Mouse (Mus musculus) forebrain, embryonic 11.5 days (tissue): ENCODE measurements around the gene Prkcz. TPM values are rescaled to one million over a fixed set of nuclear protein-coding genes. Genes with fewer than 3 reads are reported as not detected.
"Not testable (repeated sequence)": the region's sequence is repeated elsewhere in the genome, so short reads cannot be mapped to it uniquely, and the experiment has no call there.

Experiments
- ATAC-seq: fragments of 200-750 bp; cut with Nextera tagmentation; replicated peaks from 2 replicates; pipeline ENCODE4 v1.8.0; 2017; ENCODE audit warnings: moderate TSS enrichment; ENCODE audit not compliant: low FRiP score
- DNase-seq: peaks from one replicate; pipeline ENCODE4 v3.0.0-alpha.2; 2017; ENCODE audit warnings: low spot score
- H3K27ac ChIP-seq: fragments of 300-500 bp; sonication (generic); 2 replicates; pipeline ENCODE4 v1.5.1; 2014; ENCODE audit warnings: low read depth, low read length
- H3K27me3 ChIP-seq: fragments of 300-500 bp; sonication (generic); 2 replicates; pipeline ENCODE4 v1.6.1; 2014; ENCODE audit warnings: mild to moderate bottlenecking, low read length, mixed read lengths; ENCODE audit not compliant: control insufficient read depth, insufficient read depth
- H3K36me3 ChIP-seq: fragments of 300-500 bp; sonication (generic); 2 replicates; pipeline ENCODE4 v1.6.1; 2014; ENCODE audit warnings: mild to moderate bottlenecking, low read length, moderate library complexity, mixed read lengths; ENCODE audit not compliant: control insufficient read depth, insufficient read depth
- H3K4me1 ChIP-seq: fragments of 300-500 bp; sonication (generic); replicated peaks from 2 replicates; pipeline ENCODE4 v1.6.1; 2014; ENCODE audit warnings: low read length, mixed read lengths; ENCODE audit not compliant: control insufficient read depth, insufficient read depth
- H3K4me2 ChIP-seq: fragments of 300-500 bp; sonication (generic); 2 replicates; pipeline ENCODE4 v1.6.1; 2014; ENCODE audit warnings: low read depth, mild to moderate bottlenecking, low read length, moderate library complexity, mixed read lengths; ENCODE audit not compliant: severe bottlenecking
- H3K4me3 ChIP-seq: fragments of 300-500 bp; sonication (generic); 2 replicates; pipeline ENCODE4 v1.5.1; 2014; ENCODE audit warnings: low read depth, low read length
- H3K9ac ChIP-seq: fragments of 300-500 bp; sonication (generic); 2 replicates; pipeline ENCODE4 v1.6.1; 2014; ENCODE audit warnings: low read length
- H3K9me3 ChIP-seq: fragments of 300-500 bp; sonication (generic); 2 replicates; pipeline ENCODE4 v1.6.1; 2016; ENCODE audit warnings: low read length, mixed read lengths; ENCODE audit not compliant: control insufficient read depth
- WGBS: fragments of 180-500 bp; shearing (Covaris S2); extraction: QIAGEN DNeasy Blood & Tissue Kit; methylation state at CpG from one replicate; pipeline ENCODE4 v1.1.7; 2014; 5-methylcytosine and 5-hydroxymethylcytosine counted together
- polyA plus RNA-seq: library from polyadenylated mRNA; unstranded; fragments of >200 nt; fragmentation: Nextera tagmentation; extraction: Ambion mirVana; gene quantifications from 2 replicates; pipeline ENCODE4 v1.2.1, GENCODE M21; 2014

Prkcz gene
- polyA plus RNA-seq, 1 experiment from 2014 or later, result 20.8 TPM

DNA sequence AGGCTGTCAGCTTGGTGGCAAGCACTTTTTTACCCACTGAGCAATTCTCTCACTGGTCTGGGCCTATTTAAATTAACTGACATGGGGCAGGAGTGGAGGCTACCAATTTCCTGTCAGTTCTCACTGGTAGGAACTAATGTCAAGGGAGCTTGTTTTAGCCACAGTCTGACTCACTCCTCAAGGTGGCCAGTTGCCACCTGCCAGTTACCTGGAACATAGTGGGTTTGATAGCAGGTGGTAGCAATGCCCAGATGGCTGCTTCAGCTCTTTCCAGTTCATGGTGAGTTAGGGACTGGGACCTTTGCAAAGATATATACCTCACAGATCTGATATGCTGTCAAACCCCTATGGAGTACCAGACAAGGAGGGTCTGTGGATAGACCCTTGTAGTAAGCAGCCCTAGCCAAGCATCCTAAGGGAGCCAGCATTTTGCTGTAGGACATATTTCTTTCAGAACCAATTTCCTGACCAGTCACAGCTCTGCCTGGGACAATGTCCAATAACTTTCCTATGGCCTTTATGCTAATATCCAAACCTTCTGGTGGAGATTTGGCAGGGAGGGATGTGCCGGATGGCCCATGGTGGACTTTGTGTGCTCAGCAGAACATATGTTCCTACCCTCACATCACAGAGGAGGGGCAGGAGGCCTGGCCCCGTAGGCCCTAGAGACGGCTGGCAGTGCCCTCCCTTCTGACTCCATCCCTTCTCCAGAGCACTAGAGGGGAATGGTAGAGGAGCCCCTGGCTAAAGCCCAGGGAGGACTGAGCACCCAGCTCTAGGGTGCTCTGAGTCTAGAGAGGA, 96.4 kb downstream of the Prkcz start:
- Histone ChIP-seq H3K9ac (no peak overlapping the region), H3K36me3 (no peaks in the 10 kb centered on the region), H3K4me3 (no peak overlapping the region), H3K27me3 (no peaks in the 10 kb centered on the region), H3K27ac (no peak overlapping the region), H3K4me1 (no peaks in the 10 kb centered on the region; the same call in 1 of the 2 replicates), H3K4me2 (no peak overlapping the region), H3K9me3 (no peaks in the 10 kb centered on the region)
- DNase-seq, result no peak
- no peak for ATAC-seq
- WGBS, result 85% methylated on average over 3 of the region's 3 CpGs

DNA sequence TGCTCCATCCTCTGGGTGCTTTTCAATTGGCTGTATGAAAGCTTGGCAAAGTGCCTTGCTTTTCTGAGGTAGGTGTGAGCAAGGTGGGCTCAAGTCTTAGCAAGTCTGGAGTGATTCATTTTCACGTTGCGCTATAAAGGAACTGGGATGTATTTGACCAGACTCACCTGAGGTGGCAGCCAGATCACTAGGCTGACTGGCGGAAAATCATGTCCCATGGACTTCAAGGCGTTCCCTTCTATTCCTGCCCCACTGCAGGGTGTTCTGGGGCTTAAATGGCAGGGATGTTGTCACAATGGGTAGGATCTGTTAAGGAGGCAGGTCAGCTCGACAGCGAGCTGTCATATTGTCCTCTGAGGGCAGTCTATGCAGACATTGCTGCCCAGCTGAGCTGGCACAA, 108.9 kb downstream of the Prkcz start:
- Histone ChIP-seq H3K27me3 (no peaks in the 10 kb centered on the region), H3K36me3 (no peaks in the 10 kb centered on the region; the same call in 1 of the 2 replicates), H3K4me3 (no peak overlapping the region), H3K4me1 (peaks cover 16% of the 10 kb centered on the region), H3K27ac (no peak overlapping the region), H3K9ac (no peak overlapping the region), H3K4me2 (0 out of 2 replicates have a peak overlapping the region, but pooled peaks have one; percentile 5), H3K9me3 (no peaks in the 10 kb centered on the region)
- ATAC-seq, result no peak
- 91% methylated on average over 6 of the region's 6 CpGs for WGBS
- no peak for DNase-seq

DNA sequence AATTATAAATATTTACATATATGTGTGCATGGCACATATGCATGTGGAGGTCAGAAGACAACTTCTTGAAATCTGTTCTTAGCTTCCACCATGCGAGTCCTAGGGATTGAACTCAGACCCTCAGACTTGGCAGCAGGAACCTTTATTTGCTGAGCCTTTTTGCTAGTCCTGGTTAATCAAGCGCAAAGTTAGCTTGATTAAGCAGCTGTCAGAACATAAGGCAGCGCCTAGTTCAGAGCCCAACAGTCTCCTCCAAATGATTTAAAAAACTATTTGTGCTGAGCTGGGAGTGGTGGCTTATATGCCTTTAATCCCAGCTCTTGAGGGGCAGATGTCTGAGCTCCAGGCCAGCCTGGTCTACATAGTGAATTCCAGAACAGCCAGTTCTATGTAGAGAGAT, 110.0 kb downstream of the Prkcz start:
- Histone ChIP-seq H3K9me3 (no peaks in the 10 kb centered on the region), H3K4me3 (peak overlapping the region; percentile 49), H3K27ac (no peak overlapping the region), H3K4me2 (peak overlapping the region; percentile 89), H3K9ac (peak overlapping the region; percentile 73; the same call in 1 of the 2 replicates), H3K36me3 (no peaks in the 10 kb centered on the region; the same call in 1 of the 2 replicates), H3K27me3 (no peaks in the 10 kb centered on the region), H3K4me1 (peaks cover 16% of the 10 kb centered on the region)
- WGBS, result 50% methylated on average over 3 of the region's 3 CpGs
- no peak for DNase-seq
- no peak for ATAC-seq

DNA sequence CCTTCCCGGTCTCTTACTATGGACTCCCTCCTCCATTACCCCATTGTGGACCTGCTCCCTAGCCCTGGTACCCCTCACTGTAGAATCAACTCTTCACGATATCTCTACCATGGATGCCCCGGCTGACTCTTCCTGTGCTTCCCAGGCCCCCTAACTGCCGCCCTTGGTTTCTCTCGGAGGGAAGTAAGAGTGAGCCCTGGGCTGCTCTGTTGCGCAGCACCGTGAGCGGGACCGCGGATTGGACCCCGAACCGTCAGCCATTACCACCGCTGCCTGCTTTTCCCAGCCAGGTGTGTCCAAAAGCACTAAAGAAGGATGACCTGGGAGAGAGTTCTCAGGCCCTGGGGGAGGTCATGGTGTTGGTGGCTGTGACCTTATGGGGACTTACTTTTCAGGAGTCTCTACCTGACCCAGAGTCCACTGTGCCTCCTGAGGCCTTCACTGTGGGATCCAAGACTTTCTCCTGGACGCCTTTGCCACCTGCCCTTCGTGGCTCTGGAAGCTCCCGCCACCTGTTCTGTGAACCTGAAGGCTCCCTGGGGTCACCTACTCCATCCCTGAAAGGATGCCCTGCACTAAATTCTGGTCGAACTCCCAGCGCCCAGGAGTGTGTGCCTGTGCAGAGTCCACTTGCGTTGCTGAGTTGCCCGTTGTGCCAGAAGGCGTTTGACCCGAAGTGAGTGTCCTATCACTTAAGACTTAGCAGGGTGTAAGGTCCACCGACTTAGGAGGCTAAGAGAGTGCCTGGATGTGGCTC, 110.6 kb downstream of the Prkcz start:
- no peaks in the 10 kb centered on the region for H3K9me3 ChIP-seq
- peak overlapping the region; percentile 73 for H3K9ac ChIP-seq
- WGBS, result 10% methylated on average over 23 of the region's 23 CpGs
- H3K4me3 ChIP-seq, result peak overlapping the region; percentile 49
- DNase-seq (peak; percentile 58), ATAC-seq (peak; percentile 19; the same call in 1 of the 2 replicates)
- H3K36me3 ChIP-seq, result no peaks in the 10 kb centered on the region; the same call in 1 of the 2 replicates
- peaks cover 16% of the 10 kb centered on the region for H3K4me1 ChIP-seq
- H3K4me2 ChIP-seq, result peak overlapping the region; percentile 89
- H3K27me3 ChIP-seq, result no peaks in the 10 kb centered on the region
- peak overlapping the region; percentile 96 for H3K27ac ChIP-seq

DNA sequence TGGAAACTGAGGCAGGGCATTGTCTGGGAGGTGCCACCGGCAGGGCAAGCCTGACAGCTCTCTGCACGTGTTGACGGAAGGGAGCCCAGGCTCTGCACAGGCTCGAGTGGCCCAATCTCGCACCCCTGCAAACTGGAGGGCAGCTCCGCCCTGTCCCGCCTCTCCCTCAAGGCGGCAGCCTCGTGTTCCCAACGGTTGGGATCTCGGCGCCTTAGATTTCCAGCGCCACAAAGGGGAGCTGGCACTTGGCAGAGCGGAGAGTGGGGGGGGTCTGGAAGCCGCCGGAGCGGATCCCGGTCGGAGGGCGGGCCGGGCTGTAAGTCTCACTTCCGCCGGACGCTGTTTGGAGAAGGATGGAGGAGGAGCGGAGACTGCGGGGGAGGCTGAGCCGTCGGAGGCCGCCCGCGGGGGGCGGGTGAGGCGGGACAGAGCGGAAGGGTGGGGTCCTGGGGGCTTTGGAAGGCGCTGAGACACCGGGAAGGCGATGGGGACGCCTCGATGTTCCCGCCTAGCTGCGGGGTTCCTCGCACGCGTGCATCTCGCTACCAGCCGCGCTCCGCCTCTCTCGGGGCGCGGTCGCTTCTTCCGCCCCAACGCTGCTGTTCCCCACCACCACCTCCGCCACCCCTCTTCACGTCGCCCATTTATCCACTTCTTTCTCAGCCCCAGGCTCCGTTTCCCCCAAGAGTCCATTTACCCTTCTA, 111.4 kb downstream of the Prkcz start, which contains the start of gene Faap20:
Gene Faap20 (plus strand): TSS at position 155 of the 704 bp plus-strand sequence.
- peak within 1 kb of the TSS; percentile 73 for H3K9ac ChIP-seq
- H3K27me3 ChIP-seq, result no peaks in the 10 kb centered on the region
- peak within 1 kb of the TSS; percentile 96 for H3K27ac ChIP-seq
- no peaks in the 10 kb centered on the region for H3K9me3 ChIP-seq
- DNase-seq (peak; percentile 93), ATAC-seq (peak; percentile 90)
- H3K4me3 ChIP-seq, result peak within 1 kb of the TSS; percentile 49
- no peaks in the 10 kb centered on the region; the same call in 1 of the 2 replicates for H3K36me3 ChIP-seq
- under 1% methylated on average over 58 of the region's 58 CpGs for WGBS
- peaks cover 16% of the 10 kb centered on the region for H3K4me1 ChIP-seq
- peak within 1 kb of the TSS; percentile 89 for H3K4me2 ChIP-seq

DNA sequence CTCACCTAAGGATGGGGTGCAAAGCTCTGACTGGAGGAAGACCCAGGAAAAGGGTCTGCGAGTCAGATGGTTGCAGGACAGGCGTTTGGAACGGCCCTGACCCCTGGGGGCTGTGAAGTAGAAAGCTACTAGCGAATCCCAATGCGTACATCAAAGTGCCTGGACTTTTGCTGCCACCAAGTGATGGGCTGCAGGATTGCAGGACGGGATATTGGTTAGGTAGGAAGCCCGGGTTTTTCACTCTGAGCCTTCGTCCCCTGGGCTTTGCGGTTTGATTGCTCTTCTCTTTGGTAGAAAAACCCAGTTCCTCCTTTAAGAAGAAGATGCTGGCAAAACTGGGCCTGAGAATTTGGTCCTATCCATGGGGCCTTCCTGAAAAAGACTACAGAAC, 111.9 kb downstream of the Prkcz start:
- Histone ChIP-seq H3K27me3 (no peaks in the 10 kb centered on the region), H3K27ac (peak overlapping the region; percentile 96), H3K4me3 (peak overlapping the region; percentile 49), H3K9ac (peak overlapping the region; percentile 73), H3K4me1 (peaks cover 16% of the 10 kb centered on the region), H3K36me3 (no peaks in the 10 kb centered on the region; the same call in 1 of the 2 replicates), H3K9me3 (no peaks in the 10 kb centered on the region), H3K4me2 (peak overlapping the region; percentile 89)
- peak; percentile 69 for ATAC-seq
- WGBS, result 1% methylated on average over 9 of the region's 9 CpGs
- peak; percentile 95 for DNase-seq

DNA sequence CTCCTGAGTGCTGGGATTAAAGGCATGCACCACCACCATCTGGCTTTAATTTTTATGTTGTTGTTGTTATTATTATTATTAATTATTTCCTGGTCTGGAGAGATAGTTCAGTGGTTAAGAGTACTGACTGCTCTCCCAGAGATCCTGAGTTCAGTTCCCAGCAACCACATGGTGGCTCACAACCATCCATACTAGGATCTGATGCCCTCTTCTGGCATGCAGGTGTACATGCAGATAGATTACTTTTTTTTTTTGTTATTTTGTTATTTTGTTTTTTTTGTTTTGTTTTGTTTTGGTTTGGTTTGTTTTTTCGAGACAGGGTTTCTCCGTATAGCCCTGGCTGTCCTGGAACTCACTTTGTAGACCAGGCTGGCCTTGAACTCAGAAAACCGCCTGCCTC, 113.1 kb downstream of the Prkcz start:
- not testable (repeated sequence) for H3K4me3 ChIP-seq, H3K9me3 ChIP-seq, ATAC-seq, H3K27ac ChIP-seq, DNase-seq, H3K27me3 ChIP-seq, H3K4me2 ChIP-seq, H3K36me3 ChIP-seq, H3K9ac ChIP-seq
- 88% methylated on average over 3 of the region's 3 CpGs for WGBS
- H3K4me1 ChIP-seq, result peaks cover 16% of the 10 kb centered on the region

DNA sequence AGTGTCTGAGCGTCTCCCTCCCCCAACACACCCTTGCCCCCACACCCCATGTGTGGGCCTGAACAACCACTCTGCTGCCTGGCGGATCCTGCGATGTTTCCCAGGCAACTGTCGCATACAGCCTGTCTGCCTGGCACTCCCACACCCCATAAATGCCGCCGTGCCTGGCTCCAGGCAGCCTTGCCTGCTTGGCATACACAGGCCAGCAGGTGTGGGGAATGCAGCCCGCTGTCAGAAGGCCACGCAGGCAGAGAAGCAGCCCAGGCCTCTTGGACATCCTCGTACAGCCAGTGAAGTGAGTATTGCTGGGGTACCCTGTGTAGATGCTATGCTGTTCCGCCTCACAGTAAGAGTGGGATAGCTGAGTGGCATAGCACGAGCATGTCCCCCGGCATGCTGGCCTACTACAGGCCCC, 114.5 kb downstream of the Prkcz start:
- DNase-seq, result peak; percentile 45
- Histone ChIP-seq H3K36me3 (no peaks in the 10 kb centered on the region), H3K9ac (no peak overlapping the region), H3K4me3 (no peak overlapping the region), H3K27ac (no peak overlapping the region), H3K27me3 (no peaks in the 10 kb centered on the region), H3K4me2 (no peak overlapping the region), H3K4me1 (peaks cover 10% of the 10 kb centered on the region), H3K9me3 (no peaks in the 10 kb centered on the region)
- no peak for ATAC-seq
- WGBS, result 92% methylated on average over 12 of the region's 12 CpGs
